Mouse (Mus musculus) frontal cortex, postnatal 36 days (tissue): ENCODE data around the gene Alk.

Experiments used
- DNase-seq, 2 experiments: peaks; one replicate each; pipeline ENCODE4 v3.0.0; 2022; ENCODE audit warnings: low spot score in 2 of 2

The Alk gene

GRCm38 (mm10) chr17:71980518-71981145 lies 623.8 kb downstream of the Alk start:
- no peak for DNase-seq

GRCm38 (mm10) chr17:71979137-71979536 lies 625.3 kb downstream of the Alk start:
- no peak for DNase-seq

GRCm38 (mm10) chr17:71976661-71977060 lies 627.8 kb downstream of the Alk start:
- no peak for DNase-seq

- no peak for DNase-seq
These were observed 630.7 kb downstream of the Alk start for GRCm38 (mm10) chr17:71973704-71974103.

GRCm38 (mm10) chr17:71967356-71967755 lies 637.1 kb downstream of the Alk start:
- no peak for DNase-seq

- peak; percentile 46 to 72 for DNase-seq
These were observed 638.5 kb downstream of the Alk start for GRCm38 (mm10) chr17:71965733-71966606.

GRCm38 (mm10) chr17:71964610-71965009 lies 639.8 kb downstream of the Alk start:
- no peak for DNase-seq

- DNase-seq, result peak in 1 of 2 experiments; percentile 13
These were observed 641.7 kb downstream of the Alk start for GRCm38 (mm10) chr17:71962746-71963145.

- no peak for DNase-seq
These were observed 649.4 kb downstream of the Alk start for GRCm38 (mm10) chr17:71955011-71955410.

GRCm38 (mm10) chr17:71954217-71954844 lies 650.1 kb downstream of the Alk start:
- DNase-seq, result no peak

- no peak for DNase-seq
These were observed 653.5 kb downstream of the Alk start for GRCm38 (mm10) chr17:71950968-71951367.

- DNase-seq, result no peak
These were observed 655.7 kb downstream of the Alk start for GRCm38 (mm10) chr17:71948687-71949086.

GRCm38 (mm10) chr17:71947452-71947851 lies 657.0 kb downstream of the Alk start:
- no peak for DNase-seq

- no peak for DNase-seq
These were observed 660.4 kb downstream of the Alk start for GRCm38 (mm10) chr17:71944020-71944419.

- no peak for DNase-seq
These were observed 662.4 kb downstream of the Alk start for GRCm38 (mm10) chr17:71942052-71942451.

- DNase-seq, result no peak
These were observed 663.0 kb downstream of the Alk start for GRCm38 (mm10) chr17:71941436-71941835.

GRCm38 (mm10) chr17:71936681-71937080 lies 667.7 kb downstream of the Alk start:
- DNase-seq, result no peak

- DNase-seq, result no peak
These were observed 668.6 kb downstream of the Alk start for GRCm38 (mm10) chr17:71935837-71936236.

- no peak for DNase-seq
These were observed 669.1 kb downstream of the Alk start for GRCm38 (mm10) chr17:71935336-71935735.

GRCm38 (mm10) chr17:71914941-71915340 lies 689.5 kb downstream of the Alk start:
- DNase-seq, result no peak

- DNase-seq, result peak; percentile 9 to 31
These were observed 689.9 kb downstream of the Alk start for GRCm38 (mm10) chr17:71914541-71914940.

- no peak for DNase-seq
These were observed 691.2 kb downstream of the Alk start for GRCm38 (mm10) chr17:71913188-71913587.

- DNase-seq, result peak in 1 of 2 experiments; percentile 8
These were observed 695.3 kb downstream of the Alk start for GRCm38 (mm10) chr17:71909107-71909506.
